Mouse (Mus musculus) kidney, embryonic 16.5 days (tissue): ENCODE data around the gene Ddr2. TPM values are rescaled to one million over a fixed set of nuclear protein-coding genes. Genes with fewer than 3 reads are reported as not detected.

Experiments
- ATAC-seq: fragments of 200-750 bp; cut with Nextera tagmentation; 2 replicates; pipeline ENCODE4 v1.8.0; 2017; ENCODE audit warnings: moderate TSS enrichment; ENCODE audit not compliant: low FRiP score, low TSS enrichment
- H3K27ac ChIP-seq: fragments of 300-500 bp; sonication (generic); 2 replicates; pipeline ENCODE4 v1.5.1; 2014; ENCODE audit warnings: low read length
- H3K27me3 ChIP-seq: fragments of 300-500 bp; sonication (generic); 2 replicates; pipeline ENCODE4 v1.6.1; 2014; ENCODE audit warnings: low read length, control low read depth, mixed read lengths; ENCODE audit not compliant: insufficient read depth
- H3K36me3 ChIP-seq: fragments of 300-500 bp; sonication (generic); 2 replicates; pipeline ENCODE4 v1.6.1; 2014; ENCODE audit warnings: low read length, control low read depth, mixed read lengths; ENCODE audit not compliant: insufficient read depth
- H3K4me1 ChIP-seq: fragments of 300-500 bp; sonication (generic); 2 replicates; pipeline ENCODE4 v1.6.1; 2014; ENCODE audit warnings: low read length, control low read depth, mixed read lengths; ENCODE audit not compliant: insufficient read depth
- H3K4me2 ChIP-seq: fragments of 300-500 bp; sonication (generic); replicated peaks from 2 replicates; pipeline ENCODE4 v1.6.1; 2014; ENCODE audit warnings: low read depth, low read length
- H3K4me3 ChIP-seq: fragments of 300-500 bp; sonication (generic); 2 replicates; pipeline ENCODE4 v1.5.1; 2014; ENCODE audit warnings: mild to moderate bottlenecking, low read length
- H3K9ac ChIP-seq: fragments of 300-500 bp; sonication (generic); replicated peaks from 2 replicates; pipeline ENCODE4 v1.6.1; 2014; ENCODE audit warnings: low read length
- H3K9me3 ChIP-seq: fragments of 300-500 bp; sonication (generic); 2 replicates; pipeline ENCODE4 v1.6.1; 2016; ENCODE audit warnings: low read length, control low read depth
- WGBS: fragments of 180-500 bp; shearing (Covaris S2); extraction: QIAGEN DNeasy Blood & Tissue Kit; methylation state at CpG from one replicate; pipeline ENCODE4 v1.1.7; 2014; 5-methylcytosine and 5-hydroxymethylcytosine counted together
- polyA plus RNA-seq: library from polyadenylated mRNA; unstranded; fragments of >200 nt; fragmentation: Nextera tagmentation; extraction: Ambion mirVana; gene quantifications from 2 replicates; pipeline ENCODE4 v1.2.1, GENCODE M21; 2015

Ddr2 gene
- polyA plus RNA-seq, 1 experiment from 2014 or later, result 33.1 TPM

GRCm38 (mm10) chr1:170147651-170148448, 37.3 kb upstream of the Ddr2 start:
- WGBS, result 76% methylated on average over 9 of the region's 9 CpGs
- H3K9ac ChIP-seq, result no peak overlapping the region
- no peak for ATAC-seq
- H3K4me2 ChIP-seq, result no peak overlapping the region
- peaks cover 12% of the 10 kb centered on the region for H3K36me3 ChIP-seq
- no peak overlapping the region for H3K27ac ChIP-seq
- H3K9me3 ChIP-seq, result no peaks in the 10 kb centered on the region
- no peak overlapping the region for H3K4me3 ChIP-seq
- peaks cover 4% of the 10 kb centered on the region; the same call in 1 of the 2 replicates for H3K4me1 ChIP-seq
- no peaks in the 10 kb centered on the region for H3K27me3 ChIP-seq

GRCm38 (mm10) chr1:170145606-170146005, 35.0 kb upstream of the Ddr2 start:
- Histone ChIP-seq H3K4me1 (peaks cover 4% of the 10 kb centered on the region; the same call in 1 of the 2 replicates), H3K9ac (no peak overlapping the region), H3K27ac (no peak overlapping the region), H3K4me3 (no peak overlapping the region), H3K36me3 (peaks cover 10% of the 10 kb centered on the region), H3K27me3 (no peaks in the 10 kb centered on the region), H3K4me2 (no peak overlapping the region), H3K9me3 (no peaks in the 10 kb centered on the region)
- ATAC-seq, result no peak
- 83% methylated on average over 4 of the region's 4 CpGs for WGBS

DNA sequence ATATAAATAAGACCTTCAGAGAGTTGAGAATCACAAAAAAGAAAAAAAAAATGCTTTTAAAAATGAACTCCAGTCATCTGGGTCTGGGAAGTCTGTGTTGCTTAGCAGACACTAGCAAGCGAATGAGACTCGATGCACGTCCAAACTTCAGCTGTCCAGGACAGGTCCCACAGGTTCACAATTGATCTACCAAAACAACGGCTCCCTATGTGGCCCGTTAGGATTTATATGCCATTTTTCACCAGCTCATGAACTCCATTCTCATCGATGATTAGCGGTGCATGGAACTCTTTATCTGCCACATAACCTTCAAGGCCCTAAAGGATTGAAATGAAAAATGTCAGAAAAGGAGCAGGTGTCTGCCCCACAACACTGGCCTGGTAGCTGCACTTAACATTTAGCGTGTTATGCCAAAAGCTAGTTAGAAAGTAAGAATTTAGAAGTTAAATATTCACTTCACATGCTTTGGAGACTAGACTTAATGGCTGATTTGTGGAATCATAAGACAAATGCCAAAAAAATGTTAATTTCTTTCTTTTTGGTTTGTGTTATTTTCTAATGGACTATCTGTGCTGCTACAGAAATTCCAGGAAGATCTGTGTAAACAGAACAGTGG, 31.8 kb upstream of the Ddr2 start:
- Histone ChIP-seq H3K27me3 (no peaks in the 10 kb centered on the region), H3K9ac (no peak overlapping the region), H3K4me1 (no peaks in the 10 kb centered on the region), H3K4me2 (no peak overlapping the region), H3K27ac (no peak overlapping the region), H3K9me3 (no peaks in the 10 kb centered on the region), H3K4me3 (no peak overlapping the region), H3K36me3 (peaks cover 5% of the 10 kb centered on the region; the same call in 1 of the 2 replicates)
- WGBS, result 89% methylated on average over 8 of the region's 8 CpGs
- no peak for ATAC-seq

DNA sequence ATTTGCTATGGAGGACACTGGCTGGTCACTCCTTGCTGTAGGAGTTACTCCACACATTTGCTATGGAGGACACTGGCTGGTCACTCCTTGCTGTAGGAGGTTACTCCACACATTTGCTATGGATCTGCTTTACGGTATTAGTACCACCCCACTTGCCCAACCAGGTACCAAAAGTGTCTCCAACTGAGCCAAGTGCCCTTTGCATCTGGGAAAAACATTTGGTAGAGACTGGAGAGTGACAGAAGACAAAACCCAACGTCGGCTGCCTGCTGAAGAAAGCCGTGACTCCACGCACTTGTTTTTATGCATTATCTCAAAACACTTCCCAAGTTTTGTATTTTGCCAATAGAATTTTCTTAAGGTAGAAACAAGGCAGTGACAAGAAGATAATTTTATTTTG, 31.1 kb upstream of the Ddr2 start:
- Histone ChIP-seq H3K9me3 (no peaks in the 10 kb centered on the region), H3K4me2 (no peak overlapping the region), H3K27ac (no peak overlapping the region), H3K27me3 (no peaks in the 10 kb centered on the region), H3K4me1 (no peaks in the 10 kb centered on the region), H3K36me3 (peaks cover 5% of the 10 kb centered on the region; the same call in 1 of the 2 replicates), H3K4me3 (no peak overlapping the region), H3K9ac (no peak overlapping the region)
- WGBS, result 96% methylated on average over 5 of the region's 5 CpGs
- no peak for ATAC-seq

- no peaks in the 10 kb centered on the region for H3K27me3 ChIP-seq
- ATAC-seq, result peak; percentile 87
- no peak overlapping the region for H3K9ac ChIP-seq
- H3K4me1 ChIP-seq, result no peaks in the 10 kb centered on the region
- H3K4me2 ChIP-seq, result no peak overlapping the region
- 18% methylated on average over 7 of the region's 7 CpGs for WGBS
- no peaks in the 10 kb centered on the region for H3K9me3 ChIP-seq
- no peaks in the 10 kb centered on the region for H3K36me3 ChIP-seq
- H3K27ac ChIP-seq, result no peak overlapping the region
- no peak overlapping the region for H3K4me3 ChIP-seq
These were observed 25.9 kb upstream of the Ddr2 start for GRCm38 (mm10) chr1:170136351-170137009.

- H3K4me2 ChIP-seq, result no peak overlapping the region
- no peaks in the 10 kb centered on the region for H3K36me3 ChIP-seq
- ATAC-seq, result no peak
- H3K27ac ChIP-seq, result no peak overlapping the region
- no peaks in the 10 kb centered on the region for H3K27me3 ChIP-seq
- no peaks in the 10 kb centered on the region for H3K9me3 ChIP-seq
- no peak overlapping the region for H3K9ac ChIP-seq
- H3K4me1 ChIP-seq, result no peaks in the 10 kb centered on the region
- H3K4me3 ChIP-seq, result no peak overlapping the region
- 83% methylated on average over 8 of the region's 8 CpGs for WGBS
These were observed 23.7 kb upstream of the Ddr2 start for GRCm38 (mm10) chr1:170134264-170134663.

DNA sequence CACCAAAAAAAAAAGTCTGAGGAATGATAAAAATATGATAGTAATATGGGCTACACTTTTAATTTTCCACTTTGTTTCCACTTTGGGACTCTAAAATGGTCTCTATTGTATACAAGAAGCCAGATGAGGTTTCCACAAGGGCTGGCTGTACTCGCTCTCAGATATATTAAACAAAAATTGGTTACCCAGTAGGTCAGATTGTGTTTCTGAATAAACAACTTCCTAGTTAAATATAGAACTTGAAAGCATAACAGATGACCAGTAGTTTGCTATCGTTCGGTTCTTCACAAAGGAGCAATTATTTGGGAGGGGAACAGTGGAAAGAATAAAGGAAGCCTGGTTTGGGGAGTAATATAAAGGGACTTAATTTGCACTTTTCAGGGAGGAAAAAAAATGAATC, 20.4 kb upstream of the Ddr2 start:
- H3K9me3 ChIP-seq, result no peaks in the 10 kb centered on the region
- no peaks in the 10 kb centered on the region for H3K4me1 ChIP-seq
- H3K4me2 ChIP-seq, result no peak overlapping the region
- H3K36me3 ChIP-seq, result no peaks in the 10 kb centered on the region
- H3K4me3 ChIP-seq, result no peak overlapping the region
- H3K27me3 ChIP-seq, result no peaks in the 10 kb centered on the region
- no peak overlapping the region for H3K27ac ChIP-seq
- no peak overlapping the region for H3K9ac ChIP-seq
- 35% methylated on average over 3 of the region's 3 CpGs for WGBS
- ATAC-seq, result no peak

DNA sequence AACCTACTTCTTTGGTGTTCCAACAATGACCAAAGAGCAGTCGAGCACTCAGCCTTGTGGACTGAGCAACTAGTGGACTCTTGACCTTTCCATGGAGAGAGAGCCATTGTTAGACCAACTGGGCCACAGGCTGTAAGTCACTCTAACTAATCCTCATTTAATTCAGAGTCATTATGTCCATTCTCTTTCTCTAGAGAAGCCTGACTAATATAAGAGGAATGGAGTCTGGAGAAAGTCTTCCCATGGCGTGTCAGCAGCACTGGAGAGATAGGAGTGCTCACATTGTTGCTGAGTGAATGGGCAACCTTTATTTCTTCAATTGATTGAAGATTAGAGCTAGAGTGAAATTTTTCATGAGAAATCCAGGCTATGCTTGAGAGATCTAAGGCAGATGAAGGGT, 14.1 kb upstream of the Ddr2 start:
- no peak overlapping the region for H3K4me2 ChIP-seq
- no peaks in the 10 kb centered on the region for H3K4me1 ChIP-seq
- no peak overlapping the region for H3K9ac ChIP-seq
- WGBS, result 83% methylated on average over 2 of the region's 2 CpGs
- no peaks in the 10 kb centered on the region for H3K9me3 ChIP-seq
- no peak for ATAC-seq
- H3K4me3 ChIP-seq, result no peak overlapping the region
- no peaks in the 10 kb centered on the region for H3K27me3 ChIP-seq
- no peaks in the 10 kb centered on the region for H3K36me3 ChIP-seq
- no peak overlapping the region for H3K27ac ChIP-seq

- no peak overlapping the region for H3K27ac ChIP-seq
- WGBS, result 82% methylated on average over 6 of the region's 6 CpGs
These were observed 3.1 kb upstream of the Ddr2 start for GRCm38 (mm10) chr1:170113616-170114015.

GRCm38 (mm10) chr1:170112261-170112660, 1.7 kb upstream of the Ddr2 start:
- H3K27me3 ChIP-seq, result no peaks in the 10 kb centered on the region
- H3K4me1 ChIP-seq, result peaks cover 7% of the 10 kb centered on the region; the same call in 1 of the 2 replicates
- H3K4me2 ChIP-seq, result no peak overlapping the region
- H3K27ac ChIP-seq, result no peak overlapping the region
- no peak for ATAC-seq
- H3K4me3 ChIP-seq, result no peak overlapping the region
- no peaks in the 10 kb centered on the region for H3K9me3 ChIP-seq
- 90% methylated on average over 10 of the region's 10 CpGs for WGBS
- H3K9ac ChIP-seq, result no peak overlapping the region
- no peaks in the 10 kb centered on the region for H3K36me3 ChIP-seq

More at GRCm38 (mm10) chr1:170113616-170114015, 3.1 kb upstream of the Ddr2 start:
- ATAC-seq, result no peak
- Histone ChIP-seq H3K4me2 (no peak overlapping the region), H3K9ac (no peak overlapping the region), H3K4me1 (peaks cover 7% of the 10 kb centered on the region; the same call in 1 of the 2 replicates), H3K9me3 (no peaks in the 10 kb centered on the region), H3K36me3 (no peaks in the 10 kb centered on the region), H3K4me3 (no peak overlapping the region), H3K27me3 (no peaks in the 10 kb centered on the region)
